Mouse (Mus musculus): ENCODE data around the gene Adarb2. TPM values are rescaled to one million over a fixed set of nuclear protein-coding genes. Genes with fewer than 3 reads are reported as not detected.

Adarb2 gene
- polyA plus RNA-seq, 2 experiments = 0.02 to 0.10 TPM

GRCm38 (mm10) chr13:8742792-8743191, 540.1 kb downstream of the Adarb2 start:
- WGBS (ENCODE audit: insufficient replicate concordance) = 75% methylated on average over 5 of the region's 5 CpGs
- TF ChIP-seq CTCF (IDR thresholded peaks at IDR 0.05; ENCODE audit: low read depth) = no peak
- H3K27me3 ChIP-seq (ENCODE audit: control insufficient read depth, insufficient read depth, low read length) = no peaks in the 10 kb centered on the region
- DNase-seq (ENCODE audit: low read depth in 3 of 3, low spot score in 3 of 3) (no peak), ATAC-seq (ENCODE audit: insufficient read depth) (no peak)
- H3K4me1 ChIP-seq (replicated peaks; ENCODE audit: control insufficient read depth in 2 of 2, insufficient read depth in 2 of 2, low read length in 1 of 2) = no peaks in the 10 kb centered on the region
- H3K4me3 ChIP-seq (ENCODE audit: insufficient read depth in 1 of 2, low read depth in 2 of 2, low read length in 2 of 2) = no peak overlapping the region
- H3K4me2 ChIP-seq (ENCODE audit: low read depth) = no peak overlapping the region
- no peak overlapping the region for H3K9ac ChIP-seq (replicated peaks)
- no peak overlapping the region for H3K27ac ChIP-seq
- H3K9me3 ChIP-seq (ENCODE audit: control insufficient read depth, low read length) = no peaks in the 10 kb centered on the region
- no peaks in the 10 kb centered on the region for H3K36me3 ChIP-seq (replicated peaks; ENCODE audit: control insufficient read depth, insufficient read depth, low read depth)

DNA sequence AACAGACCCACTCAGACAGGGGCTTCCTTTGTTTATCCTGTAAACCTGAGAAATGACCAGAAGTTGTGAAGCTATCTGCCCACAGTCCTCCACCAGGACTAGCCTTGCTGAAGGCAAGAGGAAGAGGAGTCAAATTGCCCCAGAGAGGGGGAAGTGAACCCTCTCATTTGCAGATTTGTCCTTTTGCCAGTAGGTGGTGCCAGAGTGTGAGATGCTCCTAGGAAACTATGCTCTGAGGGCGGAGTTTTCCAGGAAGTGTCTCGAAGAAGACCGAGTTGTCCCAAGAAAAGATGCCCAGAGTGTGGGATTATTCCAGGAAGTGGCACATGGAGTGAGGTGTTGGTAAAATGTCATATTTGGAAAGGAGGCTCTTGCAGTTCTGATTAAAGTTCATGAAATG, 541.9 kb downstream of the Adarb2 start:
- H3K27me3 ChIP-seq (ENCODE audit: control insufficient read depth, insufficient read depth, low read length) = no peaks in the 10 kb centered on the region
- H3K9me3 ChIP-seq (ENCODE audit: control insufficient read depth, low read length) = no peaks in the 10 kb centered on the region
- H3K4me2 ChIP-seq (ENCODE audit: low read depth) = no peak overlapping the region
- TF ChIP-seq EP300 (IDR thresholded peaks at IDR 0.05; ENCODE audit: low read depth) (no peak), CTCF (IDR thresholded peaks at IDR 0.05; ENCODE audit: low read depth) (peak; percentile 61)
- no peak overlapping the region for H3K27ac ChIP-seq
- H3K36me3 ChIP-seq (replicated peaks; ENCODE audit: control insufficient read depth, insufficient read depth, low read depth) = no peaks in the 10 kb centered on the region
- no peak overlapping the region for H3K4me3 ChIP-seq (ENCODE audit: insufficient read depth in 1 of 2, low read depth in 2 of 2, low read length in 2 of 2)
- no peaks in the 10 kb centered on the region for H3K4me1 ChIP-seq (replicated peaks; ENCODE audit: control insufficient read depth in 2 of 2, insufficient read depth in 2 of 2, low read length in 1 of 2)
- no peak overlapping the region for H3K9ac ChIP-seq (replicated peaks)
- ATAC-seq (ENCODE audit: insufficient read depth) (no peak), DNase-seq (ENCODE audit: low read depth in 3 of 3, low spot score in 3 of 3) (peak in 2 of 3 experiments; percentile 12 to 13)
- 45% methylated on average over 3 of the region's 3 CpGs for WGBS (ENCODE audit: insufficient replicate concordance)

GRCm38 (mm10) chr13:8745596-8745995, 542.9 kb downstream of the Adarb2 start:
- Histone ChIP-seq H3K4me3 (ENCODE audit: insufficient read depth in 1 of 2, low read depth in 2 of 2, low read length in 2 of 2) (no peak overlapping the region), H3K27me3 (ENCODE audit: control insufficient read depth, insufficient read depth, low read length) (no peaks in the 10 kb centered on the region), H3K9ac (replicated peaks) (no peak overlapping the region), H3K4me2 (ENCODE audit: low read depth) (no peak overlapping the region), H3K36me3 (replicated peaks; ENCODE audit: control insufficient read depth, insufficient read depth, low read depth) (no peaks in the 10 kb centered on the region), H3K4me1 (replicated peaks; ENCODE audit: control insufficient read depth in 2 of 2, insufficient read depth in 2 of 2, low read length in 1 of 2) (no peaks in the 10 kb centered on the region), H3K9me3 (ENCODE audit: control insufficient read depth, low read length) (no peaks in the 10 kb centered on the region), H3K27ac (no peak overlapping the region)
- TF ChIP-seq CTCF (IDR thresholded peaks at IDR 0.05; ENCODE audit: low read depth) = no peak
- DNase-seq (ENCODE audit: low read depth in 3 of 3, low spot score in 3 of 3) = no peak
- WGBS (ENCODE audit: insufficient replicate concordance) = 10% methylated on average over 4 of the region's 4 CpGs
- ATAC-seq (ENCODE audit: insufficient read depth) = no peak

GRCm38 (mm10) chr13:8749451-8749850, 546.8 kb downstream of the Adarb2 start:
- no peaks in the 10 kb centered on the region for H3K9me3 ChIP-seq (ENCODE audit: control insufficient read depth, low read length)
- H3K4me3 ChIP-seq (ENCODE audit: insufficient read depth in 1 of 2, low read depth in 2 of 2, low read length in 2 of 2) = no peak overlapping the region
- no peak overlapping the region for H3K27ac ChIP-seq
- no peak for DNase-seq (ENCODE audit: low read depth in 3 of 3, low spot score in 3 of 3)
- no peaks in the 10 kb centered on the region for H3K36me3 ChIP-seq (replicated peaks; ENCODE audit: control insufficient read depth, insufficient read depth, low read depth)
- WGBS (ENCODE audit: insufficient replicate concordance) = 58% methylated on average over 6 of the region's 6 CpGs
- no peak overlapping the region for H3K4me2 ChIP-seq (ENCODE audit: low read depth)
- TF ChIP-seq EP300 (IDR thresholded peaks at IDR 0.05; ENCODE audit: low read depth) = no peak
- no peak for TF ChIP-seq CTCF (IDR thresholded peaks at IDR 0.05; ENCODE audit: low read depth)
- no peaks in the 10 kb centered on the region for H3K4me1 ChIP-seq (replicated peaks; ENCODE audit: control insufficient read depth in 2 of 2, insufficient read depth in 2 of 2, low read length in 1 of 2)
- no peak for ATAC-seq (ENCODE audit: insufficient read depth)
- H3K9ac ChIP-seq (replicated peaks) = no peak overlapping the region
- H3K27me3 ChIP-seq (ENCODE audit: control insufficient read depth, insufficient read depth, low read length) = no peaks in the 10 kb centered on the region

GRCm38 (mm10) chr13:8760940-8761339, 558.3 kb downstream of the Adarb2 start:
- Histone ChIP-seq H3K9ac (replicated peaks) (no peak overlapping the region), H3K4me3 (ENCODE audit: insufficient read depth in 1 of 2, low read depth in 2 of 2, low read length in 2 of 2) (no peak overlapping the region), H3K4me2 (ENCODE audit: low read depth) (peak overlapping the region; percentile 15; the same call in 1 of the 2 replicates), H3K4me1 (replicated peaks; ENCODE audit: control insufficient read depth in 2 of 2, insufficient read depth in 2 of 2, low read length in 1 of 2) (0 out of 4 replicates have a peak, but pooled peaks cover 0 to 2% of the 10 kb centered on the region in 2 experiments), H3K27me3 (ENCODE audit: control insufficient read depth, insufficient read depth, low read length) (no peaks in the 10 kb centered on the region), H3K27ac (no peak overlapping the region), H3K9me3 (ENCODE audit: control insufficient read depth, low read length) (no peaks in the 10 kb centered on the region), H3K36me3 (replicated peaks; ENCODE audit: control insufficient read depth, insufficient read depth, low read depth) (no peaks in the 10 kb centered on the region)
- DNase-seq (ENCODE audit: low read depth in 3 of 3, low spot score in 3 of 3) (no peak), ATAC-seq (ENCODE audit: insufficient read depth) (peak; percentile 43; the same call in 1 of the 2 replicates)
- TF ChIP-seq CTCF (IDR thresholded peaks at IDR 0.05; ENCODE audit: low read depth) (no peak), EP300 (IDR thresholded peaks at IDR 0.05; ENCODE audit: low read depth) (no peak)
- WGBS (ENCODE audit: insufficient replicate concordance) = 3% methylated on average over 8 of the region's 8 CpGs
